Mouse (Mus musculus) left cerebral cortex, adult 2 months (tissue): Measurements from ENCODE around the gene Lclat1. TPM values are rescaled to one million over a fixed set of nuclear protein-coding genes. Genes with fewer than 3 reads are reported as not detected.
A peak's percentile ranks its signal among the peaks of the same experiment; 100 is the strongest.

Experiments used
- DNase-seq, 2 experiments: peaks; one replicate each; pipeline ENCODE4 v3.0.0; 2021 to 2022; ENCODE audit warnings: low spot score in 2 of 2, mixed read lengths in 1 of 2; ENCODE audit errors: extremely low spot score in 1 of 2
- H3K27ac ChIP-seq: fragments of 200-600 bp; 2 replicates; pipeline ENCODE4 v1.8.1; 2022
- H3K4me3 ChIP-seq: fragments of 200-600 bp; 2 replicates; pipeline ENCODE4 v1.8.1; 2022
- CTCF ChIP-seq: fragments of 200-600 bp; IDR thresholded peaks from 2 replicates; pipeline ENCODE4 v1.8.1; 2022; ENCODE audit warnings: antibody characterized with exemption, mild to moderate bottlenecking, moderate library complexity
- intact Hi-C: fragments of 180-260 bp; cut with DNase I; formaldehyde crosslinking; loops from one replicate; pipeline ENCODE4 v1.15.1; 2025
- total RNA-seq, 2 experiments: library from RNA; stranded (reverse); gene quantifications; 2 replicates each; pipeline ENCODE4 v1.2.3; 2021

Gene Lclat1
- total RNA-seq, 2 experiments from 2014 or later, result 38.5 to 40.2 TPM

DNA sequence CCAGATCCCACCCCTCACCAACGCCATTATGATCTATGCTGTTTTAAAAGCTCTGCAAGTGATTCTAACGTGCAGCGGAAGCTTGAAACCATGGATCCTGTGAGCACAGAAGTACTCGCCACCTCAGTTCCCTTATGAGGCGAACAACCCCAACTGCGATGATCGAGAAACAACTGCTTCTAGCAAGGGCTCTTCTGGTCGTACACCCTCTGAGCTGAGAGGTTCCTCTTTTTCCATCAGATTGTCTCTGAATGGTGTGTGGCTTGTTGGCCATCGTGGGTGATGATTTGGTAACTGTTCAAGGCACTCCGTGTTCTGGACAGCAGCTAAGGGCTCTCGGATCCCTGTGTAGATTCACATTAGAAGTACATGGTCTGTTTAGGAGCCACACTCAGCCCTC, 12.7 kb upstream of the Lclat1 start:
- no peak for TF ChIP-seq CTCF
- no peak overlapping the region for H3K4me3 ChIP-seq
- DNase-seq, result no peak
- intact Hi-C loops, result loop anchor here (5.0 kb wide), 1 partner anchor 238 kb away; no protein-coding TSS in a partner anchor
- H3K27ac ChIP-seq, result no peak overlapping the region

DNA sequence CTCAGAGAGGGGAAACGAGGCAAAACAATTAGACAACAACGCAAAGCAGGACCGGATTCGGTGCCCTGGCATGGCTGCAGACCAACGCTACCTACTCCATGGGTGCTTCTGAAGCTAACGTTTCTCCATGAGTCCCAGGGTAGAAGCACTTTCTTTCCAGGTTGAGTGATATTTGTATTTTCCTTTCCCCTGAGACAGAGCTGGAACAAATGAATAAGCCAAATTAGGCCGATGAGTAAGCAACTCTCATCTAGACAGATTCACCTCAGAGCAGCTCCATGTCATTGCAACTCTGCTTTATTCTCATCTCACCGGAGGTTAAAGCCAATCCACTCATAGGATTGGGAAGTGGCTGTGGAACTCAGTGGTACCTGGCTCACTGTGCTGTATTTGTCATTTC, 12.2 kb upstream of the Lclat1 start:
- no peak overlapping the region for H3K4me3 ChIP-seq
- no peak for TF ChIP-seq CTCF
- no peak overlapping the region for H3K27ac ChIP-seq
- no peak for DNase-seq
- intact Hi-C loops, result loop anchor here (5.0 kb wide), 1 partner anchor 238 kb away; no protein-coding TSS in a partner anchor

DNA sequence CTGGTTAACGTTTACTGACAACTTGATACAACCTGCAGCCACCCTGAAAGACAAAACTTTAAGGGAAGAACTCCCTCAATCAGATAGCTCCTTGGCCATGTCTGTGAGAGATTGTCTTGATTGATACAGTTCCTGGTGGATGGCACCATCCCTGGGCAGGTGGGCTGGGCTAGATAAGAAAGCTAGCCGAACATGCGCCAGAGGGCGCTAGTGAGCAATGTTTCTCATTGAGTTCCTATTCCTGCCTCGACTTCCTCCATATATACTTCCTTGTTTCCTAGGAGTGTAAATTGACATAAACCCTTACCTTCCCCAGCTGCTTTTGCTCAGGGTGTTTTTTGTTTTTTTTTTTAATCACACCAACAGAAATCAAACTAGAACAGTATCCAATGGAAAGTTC, 11.3 kb upstream of the Lclat1 start:
- peak; percentile 23 to 29 for DNase-seq
- no peak overlapping the region for H3K27ac ChIP-seq
- TF ChIP-seq CTCF, result peak; percentile 69
- H3K4me3 ChIP-seq, result no peak overlapping the region
- intact Hi-C loops, result loop anchor here (2.0 to 5.0 kb wide), 2 partner anchors 200 to 239 kb away; no protein-coding TSS in a partner anchor

DNA sequence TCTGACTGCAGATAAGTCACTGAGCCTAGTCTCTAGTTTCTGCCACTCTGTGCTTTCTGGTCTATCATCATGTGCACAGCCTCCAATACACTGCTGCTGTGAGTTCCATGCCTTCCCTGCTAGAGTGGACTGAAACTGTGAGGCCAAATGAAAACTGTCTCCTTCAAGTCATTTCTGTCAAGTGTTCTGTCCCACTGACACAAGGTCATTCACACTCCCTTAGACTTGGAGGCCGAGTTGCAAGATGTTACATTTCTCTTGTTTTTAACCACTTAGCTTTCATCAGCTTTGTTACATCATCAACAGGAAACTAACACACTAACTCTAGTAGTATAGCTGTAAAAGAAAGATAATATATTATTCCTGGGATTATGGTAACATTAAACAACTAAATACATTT, 9.1 kb upstream of the Lclat1 start:
- intact Hi-C loops, result loop anchor here (5.0 kb wide), 1 partner anchor 241 kb away; no protein-coding TSS in a partner anchor
- H3K4me3 ChIP-seq, result no peak overlapping the region
- DNase-seq, result no peak
- no peak for TF ChIP-seq CTCF
- no peak overlapping the region for H3K27ac ChIP-seq

DNA sequence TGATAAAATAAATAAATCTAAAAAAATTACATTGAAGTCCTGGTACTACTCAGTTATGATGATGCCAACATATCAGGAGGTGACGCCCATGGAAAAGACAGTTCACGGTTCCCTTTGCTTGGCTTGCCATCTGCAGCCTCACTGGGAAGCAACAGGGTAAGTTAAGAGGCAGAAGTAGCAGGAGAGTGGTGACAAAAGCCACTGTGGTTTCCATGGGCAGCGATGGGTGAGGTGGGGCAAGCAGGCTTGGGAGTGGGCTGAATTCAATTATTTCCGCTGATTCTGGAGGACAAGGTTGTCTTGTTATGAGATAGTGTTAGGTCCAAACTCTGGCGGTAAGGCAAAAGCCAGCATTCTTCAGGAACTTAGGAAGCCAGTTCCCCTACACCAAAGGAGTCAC, 7.4 kb upstream of the Lclat1 start:
- H3K27ac ChIP-seq, result no peak overlapping the region
- TF ChIP-seq CTCF, result no peak
- intact Hi-C loops, result no loop called here
- H3K4me3 ChIP-seq, result no peak overlapping the region
- no peak for DNase-seq

DNA sequence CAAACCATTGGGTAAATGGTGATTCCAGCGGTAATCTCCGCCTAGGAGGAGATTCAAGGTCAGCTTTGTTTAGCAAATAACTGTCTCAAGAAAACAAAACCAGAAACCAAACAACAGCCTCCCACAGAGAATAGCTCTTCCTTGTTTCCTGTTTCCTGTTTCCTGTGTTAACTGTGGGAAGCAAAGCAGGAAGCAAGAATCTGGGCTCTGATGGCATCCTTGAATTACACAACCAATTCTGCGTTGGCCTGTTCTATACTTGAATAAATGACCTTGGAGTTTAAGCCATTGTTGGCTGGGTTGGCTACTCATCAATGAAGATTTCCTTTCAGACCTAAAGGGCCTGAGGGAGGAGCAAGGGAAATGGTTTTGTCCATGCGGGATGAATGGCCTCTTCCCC, 5.2 kb upstream of the Lclat1 start:
- TF ChIP-seq CTCF, result no peak
- H3K27ac ChIP-seq, result no peak overlapping the region
- no peak overlapping the region for H3K4me3 ChIP-seq
- intact Hi-C loops, result no loop called here
- DNase-seq, result no peak

DNA sequence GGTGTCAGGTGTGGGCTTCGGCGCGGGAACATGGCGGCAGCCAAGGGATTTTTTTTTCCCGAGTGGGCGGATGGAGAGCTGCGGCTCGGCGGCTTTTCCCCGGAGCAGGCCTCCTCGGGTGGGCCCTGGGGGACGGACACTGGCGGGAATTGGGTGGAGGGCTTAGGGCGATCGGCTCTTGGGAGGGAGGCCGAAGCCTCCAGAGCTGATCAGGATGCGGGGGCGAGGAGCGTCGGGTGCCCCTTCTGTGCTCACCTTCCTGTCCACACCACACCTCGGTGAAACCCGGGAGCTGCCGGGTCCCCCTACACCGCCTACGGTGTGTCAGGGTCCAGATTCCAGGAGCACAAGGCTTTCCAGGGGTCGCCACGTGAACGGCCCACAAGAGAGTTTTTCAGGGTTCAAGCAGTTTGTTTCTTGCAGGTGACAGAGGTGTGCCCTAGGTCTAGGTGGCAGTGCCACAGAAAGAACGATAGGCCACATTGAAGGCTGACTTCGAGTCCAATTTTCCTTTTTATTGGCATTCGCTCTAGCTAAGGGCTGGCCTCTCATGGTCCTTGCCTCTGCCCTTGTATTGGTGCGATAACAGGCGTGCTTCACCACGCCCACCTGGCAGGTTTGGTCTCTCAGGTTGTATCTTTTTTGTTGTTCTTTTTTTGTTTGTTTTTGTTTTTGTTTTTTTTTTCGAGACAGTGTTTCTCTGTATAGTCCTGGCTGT, 544 bp downstream of the Lclat1 start:
- DNase-seq, result no peak
- H3K27ac ChIP-seq, result peak overlapping the region; percentile 89
- intact Hi-C loops, result loop anchor here (5.0 kb wide), 1 partner anchor 271 kb away; the partner anchor contains the start of gene Ypel5
- no peak for TF ChIP-seq CTCF
- H3K4me3 ChIP-seq, result peak overlapping the region; percentile 86

GRCm38 (mm10) chr17:73108888-73109259, 1.1 kb downstream of the Lclat1 start:
- H3K4me3 ChIP-seq, result peak overlapping the region; percentile 86
- intact Hi-C loops, result loop anchor here (5.0 kb wide), 1 partner anchor 272 kb away; the partner anchor contains the start of gene Ypel5
- DNase-seq, result no peak
- no peak overlapping the region for H3K27ac ChIP-seq
- no peak for TF ChIP-seq CTCF

- H3K27ac ChIP-seq, result no peak overlapping the region
- no peak for TF ChIP-seq CTCF
- DNase-seq, result no peak
- intact Hi-C loops, result no loop called here
- H3K4me3 ChIP-seq, result no peak overlapping the region
These were observed 4.3 kb downstream of the Lclat1 start for GRCm38 (mm10) chr17:73112128-73112527.

DNA sequence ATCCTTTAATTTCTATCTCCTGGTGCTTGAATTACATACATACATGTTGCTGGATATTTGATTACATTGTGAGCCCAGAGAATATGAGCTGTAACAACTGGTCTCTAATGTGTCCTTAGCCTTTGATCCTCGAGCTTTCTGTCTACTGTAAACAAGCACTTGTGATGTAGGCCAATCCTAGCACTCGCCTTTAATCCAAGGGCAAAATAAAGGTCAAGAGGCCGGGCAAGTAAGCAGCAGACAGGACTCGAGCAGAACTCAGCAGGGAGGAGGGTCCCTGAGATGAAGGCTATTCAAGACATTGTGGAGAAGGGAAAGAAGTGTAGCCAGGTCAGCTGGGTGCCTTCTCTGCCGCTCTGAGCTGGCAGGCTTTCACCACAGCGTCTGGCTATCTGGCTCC, 4.8 kb downstream of the Lclat1 start:
- intact Hi-C loops, result no loop called here
- DNase-seq, result no peak
- no peak overlapping the region for H3K27ac ChIP-seq
- no peak overlapping the region for H3K4me3 ChIP-seq
- no peak for TF ChIP-seq CTCF

DNA sequence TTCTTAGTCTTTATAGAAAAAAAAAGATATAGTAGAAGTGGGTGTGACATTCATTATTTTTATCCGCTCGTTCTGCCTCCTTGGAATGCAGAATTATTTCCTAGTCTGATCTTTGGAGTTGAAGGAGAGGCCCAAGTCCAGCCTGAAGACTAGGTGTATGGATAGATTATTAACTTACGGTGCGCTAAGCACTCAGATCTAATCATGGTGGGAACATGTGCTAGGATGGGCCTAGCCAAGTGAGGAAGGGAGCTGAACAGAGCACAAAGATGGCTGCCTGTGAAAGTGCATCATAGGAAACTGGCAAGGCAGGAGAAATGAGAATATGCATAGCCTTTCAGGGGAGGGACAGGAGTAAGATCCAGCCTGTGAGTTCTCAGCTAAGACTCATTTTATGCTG, 5.4 kb downstream of the Lclat1 start:
- H3K27ac ChIP-seq, result no peak overlapping the region
- no peak for TF ChIP-seq CTCF
- no peak overlapping the region for H3K4me3 ChIP-seq
- no peak for DNase-seq
- intact Hi-C loops, result no loop called here

DNA sequence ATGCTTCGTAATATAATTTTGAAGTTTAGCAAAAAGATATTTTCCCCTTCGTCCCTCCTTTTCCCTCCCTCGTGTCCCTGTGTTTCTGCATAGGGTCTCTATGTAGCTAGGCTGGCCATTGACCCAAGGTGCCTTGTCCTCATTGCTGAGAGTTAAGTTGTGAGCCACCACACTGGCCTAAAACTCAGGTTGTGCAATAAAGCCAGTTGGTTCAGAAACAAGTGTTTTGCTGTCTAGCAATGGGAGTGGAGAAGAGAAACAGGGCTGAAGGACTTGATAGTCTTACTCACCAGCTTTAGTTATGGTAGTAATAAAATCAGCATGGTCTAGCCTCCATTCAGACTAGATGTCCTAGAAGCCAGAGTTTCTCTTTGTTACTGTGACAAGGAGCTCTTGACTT, 10.3 kb downstream of the Lclat1 start:
- TF ChIP-seq CTCF, result no peak
- no peak for DNase-seq
- Histone ChIP-seq H3K4me3 (no peak overlapping the region), H3K27ac (no peak overlapping the region)
- intact Hi-C loops, result no loop called here

- no peak overlapping the region for H3K27ac ChIP-seq
- H3K4me3 ChIP-seq, result no peak overlapping the region
- no peak for DNase-seq
- intact Hi-C loops, result no loop called here
- no peak for TF ChIP-seq CTCF
These were observed 10.9 kb downstream of the Lclat1 start for GRCm38 (mm10) chr17:73118702-73119101.
